Mouse (Mus musculus): ENCODE results near the gene Furin. TPM values are rescaled to one million over a fixed set of nuclear protein-coding genes. Genes with fewer than 3 reads are reported as not detected.

The Furin gene
- total and polyA plus RNA-seq, 2 experiments = 26.5 to 152 TPM

GRCm38 (mm10) chr7:80358039-80358438 is 47.2 kb downstream of the Furin start:
- no peak for DNase-seq (ENCODE audit: extremely low read depth, low read depth, low spot score)
- Histone ChIP-seq H3K4me3 (ENCODE audit: insufficient read depth, low read depth, low read length) (no peak overlapping the region), H3K79me2 (ENCODE audit: control insufficient read depth, insufficient read depth, low read length) (no peaks in the 10 kb centered on the region), H3K36me3 (ENCODE audit: control insufficient read depth, insufficient read depth, low read length) (peaks cover 6% of the 10 kb centered on the region; the same call in 1 of the 2 replicates), H3K27me3 (ENCODE audit: control insufficient read depth, insufficient read depth, low read length) (no peaks in the 10 kb centered on the region), H3K9ac (ENCODE audit: low read depth, low read length) (no peak overlapping the region), H3K27ac (replicated peaks; ENCODE audit: insufficient read depth, low read depth, low read length) (no peak overlapping the region), H3K4me1 (ENCODE audit: control insufficient read depth, insufficient read depth, low read length) (no peaks in the 10 kb centered on the region)
- 81% methylated on average over 4 of the region's 4 CpGs for WGBS
- TF ChIP-seq POLR2A (IDR thresholded peaks at IDR 0.05; ENCODE audit: extremely low read depth, insufficient read depth, low read length) = no peak
- TF ChIP-seq CTCF (IDR thresholded peaks at IDR 0.05; ENCODE audit: low read depth, low read length) = no peak

- no peak overlapping the region for H3K9ac ChIP-seq (ENCODE audit: low read depth, low read length)
- no peaks in the 10 kb centered on the region for H3K79me2 ChIP-seq (ENCODE audit: control insufficient read depth, insufficient read depth, low read length)
- 86% methylated on average over 8 of the region's 8 CpGs for WGBS
- H3K4me1 ChIP-seq (ENCODE audit: control insufficient read depth, insufficient read depth, low read length) = no peaks in the 10 kb centered on the region
- no peak overlapping the region for H3K4me3 ChIP-seq (ENCODE audit: insufficient read depth, low read depth, low read length)
- DNase-seq (ENCODE audit: extremely low read depth, low read depth, low spot score) = no peak
- H3K27me3 ChIP-seq (ENCODE audit: control insufficient read depth, insufficient read depth, low read length) = no peaks in the 10 kb centered on the region
- TF ChIP-seq POLR2A (IDR thresholded peaks at IDR 0.05; ENCODE audit: extremely low read depth, insufficient read depth, low read length) (no peak), CTCF (IDR thresholded peaks at IDR 0.05; ENCODE audit: low read depth, low read length) (no peak)
- H3K27ac ChIP-seq (replicated peaks; ENCODE audit: insufficient read depth, low read depth, low read length) = no peak overlapping the region
- H3K36me3 ChIP-seq (ENCODE audit: control insufficient read depth, insufficient read depth, low read length) = peaks cover 6% of the 10 kb centered on the region; the same call in 1 of the 2 replicates
Observed at GRCm38 (mm10) chr7:80357156-80357555, 48.1 kb downstream of the Furin start.

DNA sequence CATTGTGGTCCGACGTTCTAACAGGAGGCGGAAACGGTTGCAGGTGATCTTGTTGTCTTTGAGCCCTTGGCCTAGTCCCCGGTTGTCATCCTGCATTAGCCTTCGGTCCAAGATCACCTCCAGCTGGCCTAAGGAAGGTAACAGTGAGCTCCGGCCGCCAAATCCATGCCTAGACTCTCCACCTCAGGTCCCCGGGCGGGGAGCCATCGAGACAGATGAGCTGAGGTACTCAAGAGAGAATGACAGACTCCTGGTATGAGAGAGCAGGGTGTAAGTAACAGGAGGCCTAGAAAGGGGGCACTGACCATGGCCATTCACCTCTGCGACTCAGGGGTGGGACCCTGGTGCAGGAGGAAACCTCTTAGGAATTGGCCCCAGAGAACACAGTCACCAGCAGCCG is 48.9 kb downstream of the Furin start:
- H3K79me2 ChIP-seq (ENCODE audit: control insufficient read depth, insufficient read depth, low read length) = no peaks in the 10 kb centered on the region
- H3K27ac ChIP-seq (replicated peaks; ENCODE audit: insufficient read depth, low read depth, low read length) = no peak overlapping the region
- peaks cover 5% of the 10 kb centered on the region; the same call in 1 of the 2 replicates for H3K36me3 ChIP-seq (ENCODE audit: control insufficient read depth, insufficient read depth, low read length)
- H3K9ac ChIP-seq (ENCODE audit: low read depth, low read length) = no peak overlapping the region
- no peak for TF ChIP-seq POLR2A (IDR thresholded peaks at IDR 0.05; ENCODE audit: extremely low read depth, insufficient read depth, low read length)
- no peak for TF ChIP-seq CTCF (IDR thresholded peaks at IDR 0.05; ENCODE audit: low read depth, low read length)
- H3K4me3 ChIP-seq (ENCODE audit: insufficient read depth, low read depth, low read length) = no peak overlapping the region
- H3K27me3 ChIP-seq (ENCODE audit: control insufficient read depth, insufficient read depth, low read length) = no peaks in the 10 kb centered on the region
- H3K4me1 ChIP-seq (ENCODE audit: control insufficient read depth, insufficient read depth, low read length) = no peaks in the 10 kb centered on the region
- no peak for DNase-seq (ENCODE audit: extremely low read depth, low read depth, low spot score)
- WGBS = 96% methylated on average over 13 of the region's 13 CpGs

DNA sequence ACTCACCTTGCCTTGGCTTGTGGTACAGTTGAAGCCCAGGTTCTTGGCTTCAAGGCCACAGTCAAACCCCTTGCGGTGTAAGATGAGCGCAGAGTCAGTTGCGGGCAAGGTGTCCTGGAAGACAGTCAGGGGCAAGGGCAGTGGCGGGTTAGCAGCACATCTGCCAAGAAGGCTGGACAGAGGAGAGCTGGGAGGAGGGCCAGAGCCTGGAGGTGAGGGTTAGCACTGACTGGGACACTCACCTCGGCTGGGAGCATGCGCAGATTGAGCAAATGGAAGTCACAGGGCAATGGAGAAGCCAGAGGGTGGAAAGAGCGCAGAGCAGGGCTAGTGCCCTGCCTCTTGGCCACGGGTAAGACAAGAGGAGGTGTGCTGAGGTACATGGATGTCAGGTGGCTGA is 52.3 kb downstream of the Furin start:
- 89% methylated on average over 8 of the region's 8 CpGs for WGBS
- Histone ChIP-seq H3K27me3 (ENCODE audit: control insufficient read depth, insufficient read depth, low read length) (no peaks in the 10 kb centered on the region), H3K79me2 (ENCODE audit: control insufficient read depth, insufficient read depth, low read length) (no peaks in the 10 kb centered on the region), H3K4me1 (ENCODE audit: control insufficient read depth, insufficient read depth, low read length) (no peaks in the 10 kb centered on the region), H3K36me3 (ENCODE audit: control insufficient read depth, insufficient read depth, low read length) (peaks cover 4% of the 10 kb centered on the region; the same call in 1 of the 2 replicates), H3K4me3 (ENCODE audit: insufficient read depth, low read depth, low read length) (no peak overlapping the region), H3K27ac (replicated peaks; ENCODE audit: insufficient read depth, low read depth, low read length) (no peak overlapping the region), H3K9ac (ENCODE audit: low read depth, low read length) (no peak overlapping the region)
- TF ChIP-seq POLR2A (IDR thresholded peaks at IDR 0.05; ENCODE audit: extremely low read depth, insufficient read depth, low read length) (no peak), CTCF (IDR thresholded peaks at IDR 0.05; ENCODE audit: low read depth, low read length) (no peak)
- DNase-seq (ENCODE audit: extremely low read depth, low read depth, low spot score) = no peak

GRCm38 (mm10) chr7:80350808-80351207 is 54.4 kb downstream of the Furin start:
- peaks cover 3% of the 10 kb centered on the region; the same call in 1 of the 2 replicates for H3K36me3 ChIP-seq (ENCODE audit: control insufficient read depth, insufficient read depth, low read length)
- WGBS = 76% methylated on average over 2 of the region's 2 CpGs
- TF ChIP-seq CTCF (IDR thresholded peaks at IDR 0.05; ENCODE audit: low read depth, low read length) (no peak), POLR2A (IDR thresholded peaks at IDR 0.05; ENCODE audit: extremely low read depth, insufficient read depth, low read length) (no peak)

GRCm38 (mm10) chr7:80347670-80348586 is 57.3 kb downstream of the Furin start:
- Histone ChIP-seq H3K36me3 (ENCODE audit: control insufficient read depth, insufficient read depth, low read length) (peaks cover 3% of the 10 kb centered on the region; the same call in 1 of the 2 replicates), H3K4me1 (ENCODE audit: control insufficient read depth, insufficient read depth, low read length) (peaks cover 4% of the 10 kb centered on the region; the same call in 1 of the 2 replicates), H3K4me3 (ENCODE audit: insufficient read depth, low read depth, low read length) (no peak overlapping the region), H3K79me2 (ENCODE audit: control insufficient read depth, insufficient read depth, low read length) (no peaks in the 10 kb centered on the region), H3K27ac (replicated peaks; ENCODE audit: insufficient read depth, low read depth, low read length) (no peak overlapping the region), H3K9ac (ENCODE audit: low read depth, low read length) (no peak overlapping the region), H3K27me3 (ENCODE audit: control insufficient read depth, insufficient read depth, low read length) (no peaks in the 10 kb centered on the region)
- TF ChIP-seq CTCF (IDR thresholded peaks at IDR 0.05; ENCODE audit: low read depth, low read length) = no peak
- TF ChIP-seq POLR2A (IDR thresholded peaks at IDR 0.05; ENCODE audit: extremely low read depth, insufficient read depth, low read length) = no peak
- WGBS = 90% methylated on average over 13 of the region's 13 CpGs
- no peak for DNase-seq (ENCODE audit: extremely low read depth, low read depth, low spot score)

More at GRCm38 (mm10) chr7:80350808-80351207, 54.4 kb downstream of the Furin start:
- H3K4me3 ChIP-seq (ENCODE audit: insufficient read depth, low read depth, low read length) = no peak overlapping the region
- no peaks in the 10 kb centered on the region for H3K79me2 ChIP-seq (ENCODE audit: control insufficient read depth, insufficient read depth, low read length)
- no peaks in the 10 kb centered on the region for H3K4me1 ChIP-seq (ENCODE audit: control insufficient read depth, insufficient read depth, low read length)
- no peak overlapping the region for H3K27ac ChIP-seq (replicated peaks; ENCODE audit: insufficient read depth, low read depth, low read length)
- DNase-seq (ENCODE audit: extremely low read depth, low read depth, low spot score) = no peak
- no peak overlapping the region for H3K9ac ChIP-seq (ENCODE audit: low read depth, low read length)
- H3K27me3 ChIP-seq (ENCODE audit: control insufficient read depth, insufficient read depth, low read length) = no peaks in the 10 kb centered on the region

All from liver, adult 2 months (tissue).